Mouse (Mus musculus) intestine, postnatal 0 days (tissue): ENCODE results near the gene Lhpp. TPM values are rescaled to one million over a fixed set of nuclear protein-coding genes. Genes with fewer than 3 reads are reported as not detected.

Source experiments
- ATAC-seq: fragments of 200-750 bp; cut with Nextera tagmentation; 2 replicates; pipeline ENCODE4 v1.8.0; 2017; ENCODE audit warnings: mild to moderate bottlenecking, moderate TSS enrichment, moderate library complexity
- H3K27ac ChIP-seq: fragments of 300-500 bp; sonication (generic); 2 replicates; pipeline ENCODE4 v1.5.1; 2014; ENCODE audit warnings: mild to moderate bottlenecking, low read depth, low read length, moderate library complexity
- H3K27me3 ChIP-seq: fragments of 300-500 bp; sonication (generic); replicated peaks from 2 replicates; pipeline ENCODE4 v1.6.1; 2014; ENCODE audit warnings: low read length, mixed read lengths; ENCODE audit not compliant: control insufficient read depth, insufficient read depth
- H3K36me3 ChIP-seq: fragments of 300-500 bp; sonication (generic); 2 replicates; pipeline ENCODE4 v1.6.1; 2014; ENCODE audit warnings: mild to moderate bottlenecking, moderate library complexity; ENCODE audit not compliant: control insufficient read depth, insufficient read depth
- H3K4me1 ChIP-seq: fragments of 300-500 bp; sonication (generic); replicated peaks from 2 replicates; pipeline ENCODE4 v1.6.1; 2014; ENCODE audit warnings: antibody characterized with exemption, low read length, mixed read lengths; ENCODE audit not compliant: control insufficient read depth, insufficient read depth
- H3K4me2 ChIP-seq: fragments of 300-500 bp; sonication (generic); replicated peaks from 2 replicates; pipeline ENCODE4 v1.6.1; 2014; ENCODE audit warnings: low read depth, mild to moderate bottlenecking, moderate library complexity
- H3K4me3 ChIP-seq: fragments of 300-500 bp; sonication (generic); 2 replicates; pipeline ENCODE4 v1.5.1; 2014; ENCODE audit warnings: low read depth, low read length
- H3K9ac ChIP-seq: fragments of 300-500 bp; sonication (generic); 2 replicates; pipeline ENCODE4 v1.6.1; 2014; ENCODE audit warnings: mild to moderate bottlenecking, low read depth, low read length
- H3K9me3 ChIP-seq: fragments of 300-500 bp; sonication (generic); 2 replicates; pipeline ENCODE4 v1.6.1; 2016; ENCODE audit warnings: mixed run types; ENCODE audit not compliant: control insufficient read depth
- CTCF ChIP-seq: sonication (generic); IDR thresholded peaks from 2 replicates; pipeline ENCODE4 v1.5.1; 2016; ENCODE audit warnings: low read depth, mild to moderate bottlenecking, control low read depth, antibody characterized with exemption, moderate library complexity
- WGBS: fragments of 180-500 bp; shearing (Covaris S2); extraction: QIAGEN DNeasy Blood & Tissue Kit; methylation state at CpG from one replicate; pipeline ENCODE4 v1.1.7; 2014; 5-methylcytosine and 5-hydroxymethylcytosine counted together
- polyA plus RNA-seq: library from polyadenylated mRNA; unstranded; fragments of >200 nt; fragmentation: Nextera tagmentation; extraction: Ambion mirVana; gene quantifications from 2 replicates; pipeline ENCODE4 v1.2.1, GENCODE M21; 2015

Gene Lhpp
- polyA plus RNA-seq, 1 experiment from 2014 or later, result 52.0 TPM

DNA sequence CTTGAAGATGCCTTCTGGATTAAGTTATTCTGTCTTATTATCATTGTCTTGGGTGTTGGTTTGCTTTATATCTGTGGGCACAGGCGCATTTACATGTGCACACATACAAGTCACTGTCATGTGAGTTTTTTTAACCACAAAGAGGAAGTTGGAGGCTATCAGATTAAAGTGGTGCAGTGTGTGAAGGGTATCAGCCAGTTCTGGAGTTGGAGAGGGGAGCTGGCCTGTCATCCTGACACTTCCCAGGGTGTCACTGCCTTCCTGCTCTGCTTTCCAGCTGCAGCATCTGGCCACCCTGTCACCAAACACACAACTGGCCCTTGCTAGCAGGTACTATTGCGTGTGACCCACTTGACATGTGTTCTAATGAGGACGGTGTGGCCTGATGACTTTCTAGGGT, 76.1 kb downstream of the Lhpp start:
- Histone ChIP-seq H3K9me3 (no peaks in the 10 kb centered on the region), H3K36me3 (no peaks in the 10 kb centered on the region), H3K4me3 (no peak overlapping the region), H3K27ac (no peak overlapping the region), H3K27me3 (no peaks in the 10 kb centered on the region), H3K4me2 (no peak overlapping the region), H3K9ac (no peak overlapping the region), H3K4me1 (no peaks in the 10 kb centered on the region)
- ATAC-seq, result no peak
- 93% methylated on average over 3 of the region's 3 CpGs for WGBS
- TF ChIP-seq CTCF, result no peak

- no peak overlapping the region for H3K27ac ChIP-seq
- 51% methylated on average over 2 of the region's 2 CpGs for WGBS
- no peaks in the 10 kb centered on the region for H3K36me3 ChIP-seq
- H3K9ac ChIP-seq, result no peak overlapping the region
- no peaks in the 10 kb centered on the region for H3K9me3 ChIP-seq
- H3K27me3 ChIP-seq, result no peaks in the 10 kb centered on the region
- no peak for TF ChIP-seq CTCF
- no peak overlapping the region for H3K4me3 ChIP-seq
- H3K4me2 ChIP-seq, result no peak overlapping the region
- no peak for ATAC-seq
- no peaks in the 10 kb centered on the region for H3K4me1 ChIP-seq
Measured at GRCm38 (mm10) chr7:132687897-132688296, 77.5 kb downstream of the Lhpp start.

- 63% methylated on average over 5 of the region's 5 CpGs for WGBS
- no peak for TF ChIP-seq CTCF
- ATAC-seq, result no peak
- no peak overlapping the region for H3K27ac ChIP-seq
- H3K4me2 ChIP-seq, result no peak overlapping the region
- no peaks in the 10 kb centered on the region for H3K27me3 ChIP-seq
- no peak overlapping the region for H3K9ac ChIP-seq
- no peaks in the 10 kb centered on the region for H3K9me3 ChIP-seq
- H3K4me3 ChIP-seq, result no peak overlapping the region
- H3K36me3 ChIP-seq, result no peaks in the 10 kb centered on the region
- H3K4me1 ChIP-seq, result no peaks in the 10 kb centered on the region
Measured at GRCm38 (mm10) chr7:132688721-132689120, 78.3 kb downstream of the Lhpp start.

DNA sequence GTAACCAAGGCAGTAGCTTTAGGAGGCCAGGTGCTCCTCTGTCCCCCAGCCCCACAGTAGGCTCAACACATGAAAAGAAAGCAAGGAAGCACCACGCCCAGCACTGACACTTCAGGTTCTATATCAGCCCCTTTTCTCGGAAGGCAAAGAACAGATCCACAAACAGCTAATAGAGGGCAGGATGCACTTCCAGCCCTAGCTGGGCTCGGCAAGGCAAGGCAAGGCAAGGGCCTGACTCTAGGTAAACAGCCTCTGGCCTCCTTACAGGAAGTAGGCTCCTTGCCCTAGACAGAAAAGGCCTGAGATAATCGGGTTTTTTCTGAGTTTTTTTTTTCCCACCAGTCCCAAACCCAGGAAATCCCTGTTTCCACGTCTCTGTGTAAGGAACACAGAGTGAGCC, 79.3 kb downstream of the Lhpp start:
- Histone ChIP-seq H3K4me1 (no peaks in the 10 kb centered on the region), H3K4me3 (no peak overlapping the region), H3K27me3 (no peaks in the 10 kb centered on the region), H3K9me3 (no peaks in the 10 kb centered on the region), H3K36me3 (peaks cover 1% of the 10 kb centered on the region; the same call in 1 of the 2 replicates), H3K4me2 (no peak overlapping the region), H3K9ac (no peak overlapping the region), H3K27ac (no peak overlapping the region)
- TF ChIP-seq CTCF, result no peak
- 46% methylated on average over 5 of the region's 5 CpGs for WGBS
- no peak for ATAC-seq

- Histone ChIP-seq H3K4me3 (no peak overlapping the region), H3K4me2 (no peak overlapping the region), H3K9ac (no peak overlapping the region), H3K4me1 (no peaks in the 10 kb centered on the region), H3K27ac (no peak overlapping the region), H3K27me3 (no peaks in the 10 kb centered on the region), H3K9me3 (no peaks in the 10 kb centered on the region), H3K36me3 (peaks cover 5% of the 10 kb centered on the region; the same call in 1 of the 2 replicates)
- WGBS, result 90% methylated on average over 14 of the region's 14 CpGs
- ATAC-seq, result no peak
- TF ChIP-seq CTCF, result no peak
Measured at GRCm38 (mm10) chr7:132690716-132691472, 80.5 kb downstream of the Lhpp start.

DNA sequence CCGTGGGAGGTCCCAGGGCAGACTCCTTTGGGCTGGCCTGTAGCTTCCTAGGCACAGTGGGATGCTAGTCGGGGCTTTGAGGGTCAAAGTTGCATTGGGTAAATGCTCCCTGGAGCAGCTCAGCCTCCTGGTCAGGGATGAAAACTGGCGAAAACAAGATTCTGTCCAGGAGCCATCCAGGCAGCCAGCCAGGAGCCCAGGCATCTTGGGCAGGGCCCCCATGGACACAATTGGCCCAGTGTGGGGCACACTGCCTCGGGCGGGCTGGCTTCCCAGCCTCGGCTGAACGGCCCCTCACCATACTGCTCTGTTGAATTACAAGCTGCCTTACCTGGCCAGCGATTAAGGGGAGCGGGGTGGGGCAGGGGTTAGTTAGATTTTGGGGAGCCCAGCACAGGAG, 82.3 kb downstream of the Lhpp start:
- Histone ChIP-seq H3K4me2 (no peak overlapping the region), H3K4me1 (no peaks in the 10 kb centered on the region), H3K27me3 (no peaks in the 10 kb centered on the region), H3K27ac (no peak overlapping the region), H3K4me3 (no peak overlapping the region), H3K36me3 (peaks cover 5% of the 10 kb centered on the region; the same call in 1 of the 2 replicates), H3K9ac (no peak overlapping the region), H3K9me3 (no peaks in the 10 kb centered on the region)
- ATAC-seq, result no peak
- WGBS, result 84% methylated on average over 9 of the region's 9 CpGs
- no peak for TF ChIP-seq CTCF
